Mouse (Mus musculus): ENCODE measurements around the gene Cfap74. TPM values are rescaled to one million over a fixed set of nuclear protein-coding genes. Genes with fewer than 3 reads are reported as not detected.
"Not testable (repeated sequence)": the region's sequence is repeated elsewhere in the genome, so short reads cannot be mapped to it uniquely, and the experiment has no call there.

The Cfap74 gene
- polyA plus RNA-seq, 1 experiment from 2014 or later, result 4.5 TPM

- no peak overlapping the region for H3K27ac ChIP-seq (ENCODE audit: low read depth, low read length)
- H3K4me1 ChIP-seq (ENCODE audit: control insufficient read depth, insufficient read depth, low read depth, low read length), result no peaks in the 10 kb centered on the region
- H3K9ac ChIP-seq (ENCODE audit: low read depth, low read length), result no peak overlapping the region
- no peak for ATAC-seq
- H3K4me3 ChIP-seq (ENCODE audit: low read length), result no peak overlapping the region
- no peaks in the 10 kb centered on the region for H3K9me3 ChIP-seq (ENCODE audit: control insufficient read depth, low read length)
- WGBS, result 86% methylated on average over 16 of the region's 16 CpGs
- H3K4me2 ChIP-seq (ENCODE audit: low read length), result no peak overlapping the region
- no peaks in the 10 kb centered on the region for H3K27me3 ChIP-seq (replicated peaks; ENCODE audit: control insufficient read depth, insufficient read depth, low read length)
- H3K36me3 ChIP-seq (ENCODE audit: control insufficient read depth, insufficient read depth, low read length), result no peaks in the 10 kb centered on the region
These were observed 61.4 kb downstream of the Cfap74 start for GRCm38 (mm10) chr4:155470263-155470953.

DNA sequence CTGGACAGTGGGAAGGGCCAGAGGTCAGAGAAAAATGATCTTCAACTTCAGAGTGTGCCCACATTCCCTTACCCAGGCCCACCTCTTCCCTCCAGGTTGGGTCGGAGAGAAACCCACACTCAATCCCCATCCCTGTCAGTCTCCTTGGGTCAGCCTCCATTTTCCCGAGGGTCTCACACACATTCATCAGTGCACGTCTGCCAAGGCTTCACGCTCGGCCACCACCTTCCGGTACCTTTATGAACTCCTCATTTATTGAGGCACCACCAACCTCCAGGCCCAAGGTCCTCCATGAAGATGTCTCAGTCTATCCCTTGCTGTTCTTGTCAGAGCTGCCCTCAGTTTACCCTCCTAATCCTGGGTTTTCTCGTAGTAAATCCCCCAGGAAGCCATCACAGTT, 62.0 kb downstream of the Cfap74 start:
- WGBS, result 87% methylated on average over 7 of the region's 7 CpGs
- Histone ChIP-seq H3K9ac (ENCODE audit: low read depth, low read length) (no peak overlapping the region), H3K4me1 (ENCODE audit: control insufficient read depth, insufficient read depth, low read depth, low read length) (no peaks in the 10 kb centered on the region), H3K4me3 (ENCODE audit: low read length) (no peak overlapping the region), H3K4me2 (ENCODE audit: low read length) (no peak overlapping the region), H3K36me3 (ENCODE audit: control insufficient read depth, insufficient read depth, low read length) (no peaks in the 10 kb centered on the region), H3K9me3 (ENCODE audit: control insufficient read depth, low read length) (no peaks in the 10 kb centered on the region), H3K27me3 (replicated peaks; ENCODE audit: control insufficient read depth, insufficient read depth, low read length) (no peaks in the 10 kb centered on the region), H3K27ac (ENCODE audit: low read depth, low read length) (no peak overlapping the region)
- ATAC-seq, result no peak

- Histone ChIP-seq H3K4me3 (ENCODE audit: low read length) (no peak overlapping the region), H3K4me1 (ENCODE audit: control insufficient read depth, insufficient read depth, low read depth, low read length) (no peaks in the 10 kb centered on the region), H3K4me2 (ENCODE audit: low read length) (no peak overlapping the region), H3K9ac (ENCODE audit: low read depth, low read length) (no peak overlapping the region), H3K36me3 (ENCODE audit: control insufficient read depth, insufficient read depth, low read length) (no peaks in the 10 kb centered on the region), H3K27ac (ENCODE audit: low read depth, low read length) (no peak overlapping the region), H3K9me3 (ENCODE audit: control insufficient read depth, low read length) (no peaks in the 10 kb centered on the region), H3K27me3 (replicated peaks; ENCODE audit: control insufficient read depth, insufficient read depth, low read length) (no peaks in the 10 kb centered on the region)
- no peak for ATAC-seq
- WGBS, result 92% methylated on average over 7 of the region's 7 CpGs
These were observed 62.4 kb downstream of the Cfap74 start for GRCm38 (mm10) chr4:155471406-155471805.

GRCm38 (mm10) chr4:155472716-155473290, 63.8 kb downstream of the Cfap74 start:
- Histone ChIP-seq H3K27ac (ENCODE audit: low read depth, low read length) (no peak overlapping the region), H3K9me3 (ENCODE audit: control insufficient read depth, low read length) (no peaks in the 10 kb centered on the region)
- WGBS, result 72% methylated on average over 3 of the region's 3 CpGs

GRCm38 (mm10) chr4:155473319-155473718, 64.3 kb downstream of the Cfap74 start:
- 60% methylated on average over 5 of the region's 5 CpGs for WGBS
- H3K27me3 ChIP-seq (replicated peaks; ENCODE audit: control insufficient read depth, insufficient read depth, low read length), result no peaks in the 10 kb centered on the region
- no peak for ATAC-seq
- no peaks in the 10 kb centered on the region for H3K4me1 ChIP-seq (ENCODE audit: control insufficient read depth, insufficient read depth, low read depth, low read length)
- no peak overlapping the region for H3K27ac ChIP-seq (ENCODE audit: low read depth, low read length)
- no peaks in the 10 kb centered on the region for H3K9me3 ChIP-seq (ENCODE audit: control insufficient read depth, low read length)
- H3K9ac ChIP-seq (ENCODE audit: low read depth, low read length), result no peak overlapping the region
- no peak overlapping the region for H3K4me3 ChIP-seq (ENCODE audit: low read length)
- no peaks in the 10 kb centered on the region for H3K36me3 ChIP-seq (ENCODE audit: control insufficient read depth, insufficient read depth, low read length)
- no peak overlapping the region for H3K4me2 ChIP-seq (ENCODE audit: low read length)

More at GRCm38 (mm10) chr4:155472716-155473290, 63.8 kb downstream of the Cfap74 start:
- Histone ChIP-seq H3K4me2 (ENCODE audit: low read length) (no peak overlapping the region), H3K36me3 (ENCODE audit: control insufficient read depth, insufficient read depth, low read length) (no peaks in the 10 kb centered on the region), H3K4me1 (ENCODE audit: control insufficient read depth, insufficient read depth, low read depth, low read length) (no peaks in the 10 kb centered on the region), H3K9ac (ENCODE audit: low read depth, low read length) (no peak overlapping the region), H3K27me3 (replicated peaks; ENCODE audit: control insufficient read depth, insufficient read depth, low read length) (no peaks in the 10 kb centered on the region), H3K4me3 (ENCODE audit: low read length) (no peak overlapping the region)
- no peak for ATAC-seq

DNA sequence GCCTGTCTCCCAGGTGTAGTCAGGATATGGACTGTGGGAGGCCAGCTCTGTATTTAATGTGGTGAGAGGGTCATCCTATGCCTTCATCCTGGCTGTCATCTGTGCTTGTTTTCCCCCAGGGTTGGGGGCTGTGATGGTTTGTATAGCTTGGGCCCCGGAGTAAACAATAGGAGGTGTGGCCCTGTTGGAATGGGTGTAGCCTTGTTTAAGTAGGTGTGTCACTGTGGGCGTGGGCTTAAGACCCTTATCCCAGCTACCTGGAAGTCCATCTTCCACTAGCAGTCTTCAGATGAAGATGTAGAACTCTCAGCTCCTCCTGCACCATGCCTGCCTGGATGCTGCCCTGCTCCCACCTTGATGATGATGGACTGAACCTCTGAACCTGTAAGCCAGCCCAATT, 64.8 kb downstream of the Cfap74 start:
- not testable (repeated sequence) for H3K27ac ChIP-seq (ENCODE audit: low read depth, low read length); H3K4me3 ChIP-seq (ENCODE audit: low read length); H3K9me3 ChIP-seq (ENCODE audit: control insufficient read depth, low read length); H3K4me2 ChIP-seq (ENCODE audit: low read length); ATAC-seq; H3K9ac ChIP-seq (ENCODE audit: low read depth, low read length); H3K4me1 ChIP-seq (ENCODE audit: control insufficient read depth, insufficient read depth, low read depth, low read length); H3K36me3 ChIP-seq (ENCODE audit: control insufficient read depth, insufficient read depth, low read length); H3K27me3 ChIP-seq (replicated peaks; ENCODE audit: control insufficient read depth, insufficient read depth, low read length)
- 60% methylated on average over 2 of the region's 2 CpGs for WGBS

DNA sequence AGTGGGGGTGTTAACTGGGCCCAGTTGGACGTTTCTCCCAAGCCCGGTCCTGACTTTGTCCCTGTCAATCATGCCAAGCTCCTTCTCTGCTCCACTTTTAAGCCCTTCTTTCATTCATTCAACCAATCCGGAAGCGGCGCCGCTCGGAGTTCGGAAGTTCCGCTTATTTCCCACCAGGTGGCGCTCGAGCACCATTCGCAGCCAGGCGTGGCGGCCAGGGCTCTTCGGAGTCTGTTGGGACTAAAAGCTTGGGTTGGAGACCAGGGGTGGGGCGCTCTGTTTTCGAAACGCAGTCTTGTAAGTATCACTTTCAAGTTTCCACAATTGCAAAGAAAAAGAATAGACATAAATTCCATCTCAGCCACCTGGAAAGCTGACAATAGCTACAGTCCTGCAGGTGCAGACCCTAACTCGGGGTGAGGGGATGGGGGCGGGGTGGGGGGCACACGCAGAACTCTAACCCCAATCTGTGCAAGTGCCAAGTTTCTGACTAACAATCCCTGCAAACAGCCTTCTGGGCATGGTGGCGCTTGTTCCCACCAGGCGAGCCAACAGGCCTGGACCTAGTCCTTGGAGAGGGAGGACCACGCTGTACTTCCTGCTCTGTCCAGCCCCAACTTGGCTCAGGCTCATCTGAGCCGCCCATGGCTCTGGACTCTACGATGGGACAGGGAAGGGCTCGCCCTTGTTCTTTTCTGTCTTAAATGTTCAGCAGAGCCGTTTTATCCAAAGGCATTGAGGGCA, 72.6 kb downstream of the Cfap74 start:
- H3K9me3 ChIP-seq (ENCODE audit: control insufficient read depth, low read length), result no peaks in the 10 kb centered on the region
- peak overlapping the region; percentile 39 for H3K4me2 ChIP-seq (ENCODE audit: low read length)
- WGBS, result 20% methylated on average over 28 of the region's 28 CpGs
- ATAC-seq, result peak; percentile 84
- H3K27me3 ChIP-seq (replicated peaks; ENCODE audit: control insufficient read depth, insufficient read depth, low read length), result no peaks in the 10 kb centered on the region
- H3K9ac ChIP-seq (ENCODE audit: low read depth, low read length), result peak overlapping the region; percentile 1
- 0 out of 2 replicates have a peak, but pooled peaks cover 2% of the 10 kb centered on the region for H3K4me1 ChIP-seq (ENCODE audit: control insufficient read depth, insufficient read depth, low read depth, low read length)
- H3K4me3 ChIP-seq (ENCODE audit: low read length), result 0 out of 2 replicates have a peak overlapping the region, but pooled peaks have one; percentile 4
- H3K27ac ChIP-seq (ENCODE audit: low read depth, low read length), result peak overlapping the region; percentile 5; the same call in 1 of the 2 replicates
- no peaks in the 10 kb centered on the region for H3K36me3 ChIP-seq (ENCODE audit: control insufficient read depth, insufficient read depth, low read length)

DNA sequence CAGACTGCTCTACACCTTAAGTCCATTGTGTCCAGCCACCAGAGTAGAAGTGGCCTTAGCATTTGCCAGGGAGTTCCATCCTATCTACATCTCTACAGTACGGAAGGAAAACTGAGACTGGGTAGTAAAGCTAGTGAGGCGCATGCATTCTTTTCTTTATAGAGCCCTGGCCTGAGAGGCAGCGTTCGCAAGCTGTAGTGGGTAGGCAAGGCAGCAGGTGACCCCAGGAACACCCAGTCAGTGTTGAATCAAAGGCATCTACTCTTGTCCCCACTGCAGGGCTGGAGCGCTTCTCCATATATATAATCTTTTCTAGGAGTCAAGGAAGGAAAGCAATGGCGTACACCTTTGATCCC, 73.1 kb downstream of the Cfap74 start:
- no peak for ATAC-seq
- H3K4me1 ChIP-seq (ENCODE audit: control insufficient read depth, insufficient read depth, low read depth, low read length), result 0 out of 2 replicates have a peak, but pooled peaks cover 2% of the 10 kb centered on the region
- peak overlapping the region; percentile 1; the same call in 1 of the 2 replicates for H3K9ac ChIP-seq (ENCODE audit: low read depth, low read length)
- no peaks in the 10 kb centered on the region for H3K36me3 ChIP-seq (ENCODE audit: control insufficient read depth, insufficient read depth, low read length)
- no peak overlapping the region; the same call in 1 of the 2 replicates for H3K4me2 ChIP-seq (ENCODE audit: low read length)
- no peak overlapping the region for H3K4me3 ChIP-seq (ENCODE audit: low read length)
- no peaks in the 10 kb centered on the region for H3K9me3 ChIP-seq (ENCODE audit: control insufficient read depth, low read length)
- no peaks in the 10 kb centered on the region for H3K27me3 ChIP-seq (replicated peaks; ENCODE audit: control insufficient read depth, insufficient read depth, low read length)
- H3K27ac ChIP-seq (ENCODE audit: low read depth, low read length), result no peak overlapping the region; the same call in 1 of the 2 replicates
- WGBS, result 93% methylated on average over 6 of the region's 6 CpGs

Measured in hindbrain, embryonic 16.5 days (tissue).